Mouse (Mus musculus) lung, embryonic 15.5 days (tissue): ENCODE measurements around the gene Zfp986. TPM values are rescaled to one million over a fixed set of nuclear protein-coding genes. Genes with fewer than 3 reads are reported as not detected.

Experiments used
- polyA plus RNA-seq: library from polyadenylated mRNA; unstranded; fragments of >200 nt; fragmentation: Nextera tagmentation; extraction: Ambion mirVana; gene quantifications from 2 replicates; pipeline ENCODE4 v1.2.1, GENCODE M21; 2015

The Zfp986 gene
- polyA plus RNA-seq, 1 experiment from 2014 or later = not detected

Other genes with a start within 250 kb of the Zfp986 start
- gene Zfp980, start 198.1 kb upstream of the Zfp986 start, polyA plus RNA-seq = not detected in 2 replicates
- gene Zfp987, start 228.5 kb downstream of the Zfp986 start, polyA plus RNA-seq = 0.06 and 0.10 TPM in 2 replicates